Mouse (Mus musculus) neural tube, postnatal 0 days (tissue): ENCODE data around the gene Mccc1. TPM values are rescaled to one million over a fixed set of nuclear protein-coding genes. Genes with fewer than 3 reads are reported as not detected.

Source experiments
- polyA plus RNA-seq: library from polyadenylated mRNA; unstranded; fragments of >200 nt; fragmentation: Nextera tagmentation; extraction: Ambion mirVana; gene quantifications from 2 replicates; pipeline ENCODE4 v1.2.1, GENCODE M21; 2015

Mccc1 gene
- polyA plus RNA-seq, result 22.5 and 24.6 TPM in 2 replicates

DNA sequence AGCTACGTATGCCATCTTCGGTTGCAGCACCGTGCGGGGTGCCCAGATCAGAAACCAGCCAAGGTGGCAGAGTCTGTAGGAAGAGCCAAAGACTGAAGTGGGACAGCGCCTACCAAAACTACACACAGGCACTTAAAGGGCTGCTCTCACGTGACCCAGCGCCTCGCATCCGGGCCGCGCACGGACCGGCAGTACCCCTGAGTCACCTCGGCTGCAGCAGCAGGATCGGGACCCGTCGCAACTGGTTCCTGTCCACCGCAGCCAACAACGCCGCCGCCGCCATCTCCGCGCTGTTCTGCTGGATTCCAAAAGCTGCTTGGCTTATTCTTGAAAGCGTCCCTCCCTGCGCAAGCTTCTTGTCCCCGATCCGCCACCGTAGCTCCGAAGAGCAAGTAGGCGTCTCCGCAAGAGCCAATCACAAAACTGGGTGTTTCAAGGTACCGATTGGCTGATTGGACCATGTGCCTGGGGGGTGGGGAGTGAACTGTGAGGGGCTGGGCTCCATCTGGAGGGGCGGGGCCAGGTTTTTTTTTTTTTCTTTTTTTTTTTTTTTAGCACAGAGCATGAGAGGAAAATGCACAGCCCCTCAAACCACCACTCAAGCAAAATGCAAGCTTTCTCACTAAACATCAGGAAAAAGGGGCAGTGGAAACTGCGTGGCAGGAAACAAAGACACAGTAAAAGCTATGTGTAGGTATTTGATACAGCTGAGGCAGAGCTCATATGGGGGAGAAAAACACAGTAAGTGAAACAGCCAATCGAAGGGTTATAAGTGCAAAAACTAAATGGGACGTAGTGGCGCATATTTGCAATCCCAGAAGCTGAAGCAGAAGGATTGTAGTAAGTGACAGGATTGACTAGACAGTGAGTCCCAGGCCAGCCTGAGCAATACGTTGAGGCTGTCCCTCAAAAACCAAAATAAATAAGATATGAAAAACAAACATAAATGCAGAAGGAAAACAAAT is at the start of gene Mccc1:
Gene Mccc1 (minus strand): TSS at position 404 of the 965 bp plus-strand sequence.

DNA sequence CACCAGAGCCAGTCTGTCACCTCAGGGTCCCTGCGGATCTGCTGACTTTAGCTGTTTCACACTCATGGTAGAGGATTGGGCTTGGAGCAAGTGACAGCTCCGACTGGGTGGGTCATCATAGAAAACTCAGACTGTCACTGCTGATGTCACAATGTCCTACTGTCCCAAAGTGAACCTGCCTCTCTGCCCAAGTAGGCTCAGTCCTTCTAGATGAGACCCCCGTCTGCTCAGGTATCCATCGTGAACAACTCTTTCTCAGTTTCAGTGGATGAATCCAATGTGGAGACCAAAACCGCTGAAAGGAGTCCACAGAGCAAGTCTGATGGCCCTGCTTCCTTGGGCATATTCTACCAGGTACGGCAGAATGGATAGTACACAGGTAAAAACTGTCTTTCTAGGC is 63.1 kb downstream of the Mccc1 start, which contains the start of gene Dcun1d1:
Gene Dcun1d1 (minus strand): TSS at position 101 of the 400 bp plus-strand sequence.

Other genes starting within 250 kb of the Mccc1 start
- 30.5 and 38.6 TPM in 2 replicates for gene Atp11b, start 246.6 kb downstream of the Mccc1 start, polyA plus RNA-seq
- 85.8 and 97.9 TPM in 2 replicates for gene Dcun1d1, start 63.2 kb downstream of the Mccc1 start, polyA plus RNA-seq
- gene Ccdc144b, start 52.9 kb upstream of the Mccc1 start, polyA plus RNA-seq, result not detected in 2 replicates
- gene Acad9, start 65.3 kb upstream of the Mccc1 start, polyA plus RNA-seq, result 69.2 and 72.7 TPM in 2 replicates
- 11.3 and 13.6 TPM in 2 replicates for gene D3Ertd254e, start 150.3 kb upstream of the Mccc1 start, polyA plus RNA-seq
- 3.1 and 3.8 TPM in 2 replicates for gene Qrfpr, start 221.6 kb upstream of the Mccc1 start, polyA plus RNA-seq